Mouse (Mus musculus) ES-E14 (cell line): ENCODE results near the gene Rgs11. TPM values are rescaled to one million over a fixed set of nuclear protein-coding genes. Genes with fewer than 3 reads are reported as not detected.

Source experiments
- DNase-seq: peaks from one replicate; pipeline ENCODE4 v3.0.0-alpha.2; 2013; ENCODE audit warnings: low read depth, low spot score
- H3K27ac ChIP-seq: 2 replicates; pipeline ENCODE4 v1.5.1; 2012; ENCODE audit warnings: low read depth, mild to moderate bottlenecking, low read length, moderate library complexity, mixed read lengths; ENCODE audit not compliant: poor library complexity, insufficient read depth, severe bottlenecking
- H3K36me3 ChIP-seq: 2 replicates; pipeline ENCODE4 v1.6.1; 2012; ENCODE audit warnings: mild to moderate bottlenecking, low read length, moderate library complexity, mixed read lengths; ENCODE audit not compliant: control insufficient read depth, poor library complexity, insufficient read depth, severe bottlenecking
- H3K4me1 ChIP-seq, 2 experiments: fragments of 150-350 bp in 1 of 2; sonication (generic) in 1 of 2; 2 replicates each; pipeline ENCODE4 v1.6.1; 2012; ENCODE audit warnings: low read length in 2 of 2, mild to moderate bottlenecking in 1 of 2, mixed read lengths in 1 of 2; ENCODE audit not compliant: control insufficient read depth in 2 of 2, insufficient read depth in 2 of 2, poor library complexity in 1 of 2
- H3K4me3 ChIP-seq, 2 experiments: fragments of 150-350 bp in 1 of 2; sonication (generic) in 1 of 2; 2 replicates each; pipeline ENCODE4 v1.5.1; 2012; ENCODE audit warnings: low read length in 2 of 2, low read depth in 1 of 2, mild to moderate bottlenecking in 1 of 2, mixed read lengths in 1 of 2; ENCODE audit not compliant: insufficient read depth in 1 of 2, poor library complexity in 1 of 2, severe bottlenecking in 1 of 2
- H3K9ac ChIP-seq: 2 replicates; pipeline ENCODE4 v1.6.1; 2012; ENCODE audit warnings: low read depth, mild to moderate bottlenecking, low read length, mixed read lengths; ENCODE audit not compliant: poor library complexity, insufficient read depth, severe bottlenecking
- H3K9me3 ChIP-seq: fragments of 150-350 bp; sonication (generic); 2 replicates; pipeline ENCODE4 v1.6.1; 2012; ENCODE audit warnings: low read depth, mild to moderate bottlenecking, low read length; ENCODE audit not compliant: control insufficient read depth, insufficient read depth
- CHD2 ChIP-seq: IDR thresholded peaks from 2 replicates; pipeline ENCODE4 v1.6.1; 2014; ENCODE audit warnings: mild to moderate bottlenecking, low read depth, low read length, inconsistent platforms
- HCFC1 ChIP-seq: IDR thresholded peaks from 2 replicates; pipeline ENCODE4 v1.6.1; 2012; ENCODE audit warnings: low read length, inconsistent platforms, borderline replicate concordance; ENCODE audit not compliant: insufficient read depth
- MAFK ChIP-seq: IDR thresholded peaks from 2 replicates; pipeline ENCODE4 v1.6.1; 2014; ENCODE audit warnings: mild to moderate bottlenecking, low read depth, low read length, inconsistent platforms; ENCODE audit not compliant: insufficient read depth
- ZC3H11A ChIP-seq: IDR thresholded peaks from 2 replicates; pipeline ENCODE4 v1.6.1; 2012; ENCODE audit warnings: low read depth, mild to moderate bottlenecking, inconsistent platforms, low read length, borderline replicate concordance
- ZNF384 ChIP-seq: IDR thresholded peaks from 2 replicates; pipeline ENCODE4 v1.6.1; 2012; ENCODE audit warnings: low read depth, low read length, inconsistent platforms
- in situ Hi-C, 2 experiments: fragments of 600-800 bp; cut with MboI; formaldehyde crosslinking; loops; one replicate each; pipeline ENCODE4 v1.15.1; 2025; ENCODE audit warnings: low sequenced_read_pairs in 2 of 2, inconsistent platforms in 1 of 2; ENCODE audit not compliant: unreplicated experiment in 2 of 2
- total RNA-seq: library from RNA; depleted of rRNA; stranded (reverse); fragments of 300-350 nt; gene quantifications from 2 replicates; pipeline ENCODE4 v1.2.3, GENCODE M21; 2012

Rgs11 gene
- total RNA-seq, 1 experiment = 5.6 TPM

- peaks cover 63% of the 10 kb centered on the region for H3K36me3 ChIP-seq
- TF ChIP-seq MAFK = no peak
- no peak for TF ChIP-seq ZC3H11A
- no peak for TF ChIP-seq HCFC1
- TF ChIP-seq CHD2 = no peak
- TF ChIP-seq ZNF384 = no peak
- in situ Hi-C loops = no loop called here
- no peaks in the 10 kb centered on the region for H3K9me3 ChIP-seq
- no peaks in the 10 kb centered on the region for H3K4me1 ChIP-seq
- DNase-seq = no peak
- no peak overlapping the region for H3K4me3 ChIP-seq
- no peak overlapping the region for H3K27ac ChIP-seq
- H3K9ac ChIP-seq = no peak overlapping the region
Measured at GRCm38 (mm10) chr17:26192481-26193190, 10.1 kb upstream of the Rgs11 start.

GRCm38 (mm10) chr17:26198892-26199291, 3.9 kb upstream of the Rgs11 start, which contains the start of gene Pdia2:
Gene Pdia2 (minus strand): TSS chr17:26199087.
- no peak for TF ChIP-seq HCFC1
- no peak for TF ChIP-seq ZNF384
- TF ChIP-seq CHD2 = no peak
- no peak for TF ChIP-seq MAFK
- TF ChIP-seq ZC3H11A = no peak
- Histone ChIP-seq H3K9me3 (no peaks in the 10 kb centered on the region), H3K4me1 (peaks cover 2 to 11% of the 10 kb centered on the region in 2 experiments; a peak in 3 of 4 replicates), H3K27ac (no peak within 1 kb of the TSS), H3K36me3 (peaks cover 27% of the 10 kb centered on the region), H3K4me3 (no peak within 1 kb of the TSS), H3K9ac (no peak within 1 kb of the TSS)
- DNase-seq = no peak
- in situ Hi-C loops = no loop called here

GRCm38 (mm10) chr17:26200831-26201705, 1.7 kb upstream of the Rgs11 start:
- in situ Hi-C loops = no loop called here
- DNase-seq = no peak
- Histone ChIP-seq H3K36me3 (peaks cover 19% of the 10 kb centered on the region; the same call in 1 of the 2 replicates), H3K9ac (peak overlapping the region; percentile 86), H3K4me3 (peak overlapping the region; percentile 79 to 83), H3K9me3 (no peaks in the 10 kb centered on the region), H3K27ac (no peak overlapping the region), H3K4me1 (peaks cover 2 to 30% of the 10 kb centered on the region in 2 experiments; a peak in 3 of 4 replicates)
- TF ChIP-seq CHD2 = no peak
- no peak for TF ChIP-seq HCFC1
- no peak for TF ChIP-seq ZC3H11A

GRCm38 (mm10) chr17:26201998-26202397, 753 bp upstream of the Rgs11 start:
- peaks cover 6 to 38% of the 10 kb centered on the region in 2 experiments for H3K4me1 ChIP-seq
- in situ Hi-C loops = no loop called here
- no peak for TF ChIP-seq ZNF384
- TF ChIP-seq MAFK = no peak
- no peak for TF ChIP-seq HCFC1
- no peak for TF ChIP-seq ZC3H11A
- no peak for TF ChIP-seq CHD2
- no peaks in the 10 kb centered on the region for H3K9me3 ChIP-seq
- DNase-seq = no peak
- H3K27ac ChIP-seq = no peak overlapping the region
- no peak overlapping the region for H3K4me3 ChIP-seq
- peaks cover 11% of the 10 kb centered on the region; the same call in 1 of the 2 replicates for H3K36me3 ChIP-seq
- H3K9ac ChIP-seq = no peak overlapping the region
